Mouse (Mus musculus) testis, adult 2 months (tissue): Measurements from ENCODE around the gene Rbms1.

Experiments
- CTCF ChIP-seq: fragments of 200-500 bp; IDR thresholded peaks from 2 replicates; pipeline ENCODE4 v1.5.1; 2012; ENCODE audit warnings: low read depth, mild to moderate bottlenecking, inconsistent platforms, low read length, moderate library complexity; ENCODE audit not compliant: control insufficient read depth, insufficient read depth, insufficient replicate concordance
- POLR2A ChIP-seq: fragments of 200-500 bp; IDR thresholded peaks from 2 replicates; pipeline ENCODE4 v1.6.1; 2012; ENCODE audit warnings: low read depth, mild to moderate bottlenecking, inconsistent platforms, low read length, moderate library complexity; ENCODE audit not compliant: control insufficient read depth

- TF ChIP-seq POLR2A (no peak), CTCF (no peak)
Measured at GRCm38 (mm10) chr2:60827152-60827428, 135.9 kb downstream of the Rbms1 start.
